In the genomic region with DNA sequence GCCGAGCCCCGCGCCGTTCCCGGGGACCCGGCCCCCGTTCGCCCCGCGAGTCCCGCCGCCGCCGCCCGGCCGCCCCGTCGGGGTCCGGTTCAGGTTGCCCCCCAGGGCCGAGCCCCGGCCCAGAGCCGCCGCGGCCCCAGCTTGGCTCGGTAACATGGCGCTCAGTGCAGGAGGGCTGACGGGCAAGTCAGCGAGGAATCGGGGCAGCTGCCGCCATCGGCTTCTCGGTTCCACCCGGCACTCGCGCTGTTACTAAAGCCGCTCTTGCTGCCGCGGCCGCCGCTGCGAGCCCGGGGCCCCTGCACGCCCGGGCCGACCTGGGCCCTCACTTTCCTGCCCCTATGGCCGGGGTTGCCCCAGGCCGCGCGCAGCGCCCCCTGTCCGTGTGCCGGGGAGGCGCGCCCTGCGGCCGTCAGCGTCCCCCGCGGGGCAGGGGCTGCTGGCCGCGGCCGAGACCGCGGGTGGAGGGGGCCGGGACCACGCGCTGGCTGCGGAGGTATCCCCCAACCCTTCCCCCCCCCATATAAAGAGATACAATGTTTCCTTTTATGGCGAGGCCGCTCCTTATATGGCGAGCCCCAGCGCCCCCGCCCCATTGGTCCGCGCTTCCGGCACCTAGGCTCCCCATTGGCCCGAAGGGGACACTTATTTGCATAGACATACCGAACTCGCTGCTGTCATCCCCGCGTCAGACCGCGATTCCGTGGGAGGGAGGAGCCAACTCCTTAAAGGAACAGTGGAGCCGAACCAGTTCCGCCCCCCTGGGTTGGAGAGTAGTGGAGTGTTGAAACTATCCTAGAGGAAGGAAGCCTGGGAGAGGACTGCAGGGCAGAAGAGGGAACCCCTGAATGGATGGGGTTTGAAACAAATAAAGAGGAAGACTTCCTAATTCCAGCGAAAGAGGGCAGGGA, we compare ENCODE assay signal across 8 mouse cellular contexts. TPM values are rescaled to one million over a fixed set of nuclear protein-coding genes. Genes with fewer than 3 reads are reported as not detected.
DNase-seq lines count a peak whose midpoint lies in the region; ATAC-seq and TF ChIP-seq lines count a peak whose summit lies in the region.

A gene (minus strand): TSS at position 503 of the 911 bp plus-strand sequence.

- no peak for TF ChIP-seq POLR2A in bone marrow macrophage, adult 2 months (IDR thresholded peaks at IDR 0.05; ENCODE audit: borderline replicate concordance, low read depth, low read length)
- peak; percentile 65 for TF ChIP-seq POLR2A in embryonic fibroblast, embryonic 13.5 days (IDR thresholded peaks at IDR 0.05; ENCODE audit: low read depth, low read length)

- peak within 1 kb of the TSS; percentile 74 for H3K4me2 ChIP-seq in kidney, embryonic 14.5 days (replicated peaks; ENCODE audit: low read depth, low read length)
- H3K4me2 ChIP-seq in limb, embryonic 15.5 days, result peak within 1 kb of the TSS; percentile 87

- H3K4me3 ChIP-seq in bone marrow macrophage, adult 2 months (ENCODE audit: insufficient read depth, low read length), result peak within 1 kb of the TSS; percentile 88
- H3K4me3 ChIP-seq in embryonic fibroblast, embryonic 13.5 days (ENCODE audit: insufficient read depth, low read length), result peak within 1 kb of the TSS; percentile 90
- H3K4me3 ChIP-seq in kidney, embryonic 14.5 days (ENCODE audit: low read length), result peak within 1 kb of the TSS; percentile 99
- peak within 1 kb of the TSS; percentile 98 for H3K4me3 ChIP-seq in limb, embryonic 15.5 days

- H3K4me1 ChIP-seq in bone marrow macrophage, adult 2 months (ENCODE audit: control insufficient read depth, insufficient read depth, low read length), result peaks cover 28% of the 10 kb centered on the region
- peaks cover 2% of the 10 kb centered on the region; the same call in 1 of the 2 replicates for H3K4me1 ChIP-seq in embryonic fibroblast, embryonic 13.5 days (ENCODE audit: control insufficient read depth, insufficient read depth, low read length)
- H3K4me1 ChIP-seq in kidney, embryonic 14.5 days (ENCODE audit: control insufficient read depth, insufficient read depth, low read length), result peaks cover 28% of the 10 kb centered on the region
- peaks cover 41% of the 10 kb centered on the region for H3K4me1 ChIP-seq in limb, embryonic 15.5 days

- H3K27ac ChIP-seq in bone marrow macrophage, adult 2 months (ENCODE audit: insufficient read depth, low read depth, low read length), result peak within 1 kb of the TSS; percentile 87
- peak within 1 kb of the TSS; percentile 82 for H3K27ac ChIP-seq in embryonic fibroblast, embryonic 13.5 days (ENCODE audit: insufficient read depth, low read length)
- peak within 1 kb of the TSS; percentile 90 for H3K27ac ChIP-seq in kidney, embryonic 14.5 days (ENCODE audit: low read depth, low read length)
- H3K27ac ChIP-seq in limb, embryonic 15.5 days, result peak within 1 kb of the TSS; percentile 92

- H3K9ac ChIP-seq in kidney, embryonic 14.5 days (ENCODE audit: low read depth, low read length), result peak within 1 kb of the TSS; percentile 99
- H3K9ac ChIP-seq in limb, embryonic 15.5 days, result peak within 1 kb of the TSS; percentile 93

- peaks cover 15% of the 10 kb centered on the region for H3K36me3 ChIP-seq in kidney, embryonic 14.5 days (ENCODE audit: control insufficient read depth, insufficient read depth, low read length)
- H3K36me3 ChIP-seq in limb, embryonic 15.5 days, result peaks cover 11% of the 10 kb centered on the region

- DNase-seq in A20 (ENCODE audit: low read depth, low spot score), result peak; percentile 98
- peak; percentile 98 to 99 for DNase-seq in heart, adult 9 months (ENCODE audit: low spot score in 2 of 2)
- DNase-seq in monocyte, adult 2 months (ENCODE audit: low read depth in 1 of 2, low spot score in 2 of 2), result peak; percentile 93
- peak; percentile 97 to 98 for DNase-seq in spleen, postnatal 36 days (ENCODE audit: low spot score in 2 of 2)

- ATAC-seq in kidney, embryonic 14.5 days (ENCODE audit: low FRiP score, low TSS enrichment), result peak; percentile 94
- ATAC-seq in limb, embryonic 15.5 days (ENCODE audit: insufficient number of reproducible peaks, low FRiP score, low TSS enrichment, low read depth), result peak; percentile 93

- WGBS in kidney, embryonic 14.5 days, result under 1% methylated on average over 75 of the region's 87 CpGs
- WGBS in limb, embryonic 15.5 days, result under 1% methylated on average over 83 of the region's 87 CpGs

- peak; percentile 35; the same call in 1 of the 2 replicates for TF ChIP-seq CTCF in bone marrow macrophage, adult 2 months (IDR thresholded peaks at IDR 0.05; ENCODE audit: low read depth, low read length)
- 0 out of 2 replicates have a peak, but pooled peaks have one; percentile 24 for TF ChIP-seq CTCF in embryonic fibroblast, embryonic 13.5 days (IDR thresholded peaks at IDR 0.05; ENCODE audit: borderline replicate concordance, insufficient read depth, low read length)

- H3K27me3 ChIP-seq in kidney, embryonic 14.5 days (ENCODE audit: control insufficient read depth, insufficient read depth, low read length), result no peaks in the 10 kb centered on the region
- H3K27me3 ChIP-seq in limb, embryonic 15.5 days, result no peaks in the 10 kb centered on the region

- H3K9me3 ChIP-seq in kidney, embryonic 14.5 days (ENCODE audit: control insufficient read depth, low read length), result no peaks in the 10 kb centered on the region; the same call in 1 of the 2 replicates
- no peaks in the 10 kb centered on the region for H3K9me3 ChIP-seq in limb, embryonic 15.5 days

RNA-seq across cellular contexts. Expression of the gene that starts here (rescaled TPM):
- 28.9 and 44.2 TPM in 2 replicates for polyA plus RNA-seq in bone marrow macrophage, adult 2 months (2012; ENCODE audit: insufficient read depth, insufficient read length, missing spikeins)
- 50.9 and 61.2 TPM in 2 replicates for polyA plus RNA-seq in embryonic fibroblast, embryonic 13.5 days (2011; ENCODE audit: insufficient read length, low read depth, missing spikeins)
- 10.3 and 12.8 TPM in 2 replicates for polyA plus RNA-seq in kidney, embryonic 14.5 days (2014; fragmentation: Nextera tagmentation; extraction: Ambion mirVana)
- polyA plus RNA-seq in limb, embryonic 15.5 days (2015; fragmentation: Nextera tagmentation; extraction: Ambion mirVana), result 6.4 and 7.1 TPM in 2 replicates

Comparison
In these comparisons a context has a peak if more than half of its experiments do, and no peak if none do; other contexts are left out.
1. Peak in every context shown above with its lines: DNase-seq, ATAC-seq, H3K4me3 ChIP-seq and H3K27ac ChIP-seq.